Mouse (Mus musculus) macrophage (primary cell): ENCODE results near the gene Gm28053. TPM values are rescaled to one million over a fixed set of nuclear protein-coding genes. Genes with fewer than 3 reads are reported as not detected.
"Not testable (repeated sequence)": the region's sequence is repeated elsewhere in the genome, so short reads cannot be mapped to it uniquely, and the experiment has no call there.

Experiments
- H3K27ac ChIP-seq: fragments of 350-480 bp; formaldehyde crosslinking; 2 replicates; pipeline ENCODE4 v1.9.0; 2021
- H3K36me3 ChIP-seq: fragments of 350-480 bp; formaldehyde crosslinking; 2 replicates; pipeline ENCODE4 v1.9.0; 2021; ENCODE audit errors: inconsistent target
- H3K4me3 ChIP-seq: fragments of 350-480 bp; formaldehyde crosslinking; 2 replicates; pipeline ENCODE4 v1.9.0; 2021; ENCODE audit errors: inconsistent target
- H3K79me2 ChIP-seq: fragments of 350-480 bp; formaldehyde crosslinking; 2 replicates; pipeline ENCODE4 v1.9.0; 2021; ENCODE audit errors: inconsistent target
- WGBS: methylation state at CpG from one replicate; pipeline ENCODE4 v1.1.7; 2026; ENCODE audit warnings: inconsistent platforms; ENCODE audit not compliant: missing documents; 5-methylcytosine and 5-hydroxymethylcytosine counted together
- polyA plus RNA-seq: library from polyadenylated mRNA; stranded (reverse); fragments of 250-400 nt; gene quantifications from 3 replicates; pipeline ENCODE4 v1.2.4, GENCODE M21; 2018; ENCODE audit warnings: inconsistent platforms
- total RNA-seq, 78 experiments: library from RNA; depleted of rRNA; stranded (reverse); fragments of 250-400 nt; gene quantifications; 1 replicate in 9 of 78; 2 replicates in 24 of 78; 3 replicates in 43 of 78; 4 replicates in 2 of 78; pipeline ENCODE4 v1.2.4; 2018; ENCODE audit warnings: inconsistent platforms in 56 of 78

The Gm28053 gene
- not detected for total RNA-seq (2018; cell fraction: chromatin; rRNA removed)
- total RNA-seq (2018; cell fraction: cytosol; rRNA removed), result not detected
- total RNA-seq (2018; cell fraction: nucleus; rRNA removed), result not detected
- not detected in 3 replicates for polyA plus RNA-seq

- Histone ChIP-seq H3K79me2 (no peaks in the 10 kb centered on the region), H3K4me3 (no peak within 1 kb of the TSS), H3K36me3 (no peaks in the 10 kb centered on the region), H3K27ac (no peak within 1 kb of the TSS)
- WGBS, result 14% methylated on average over 2 of the region's 2 CpGs
Observed at GRCm38 (mm10) chr6:48718455-48718854, at the start of gene Gm28053, which contains the start of gene Gimap7. Gene Gm28053, plus strand, starts transcription at chr6:48718607. Gene Gimap7, plus strand, starts transcription at chr6:48718621.

GRCm38 (mm10) chr6:48669446-48669969 is 48.9 kb upstream of the Gm28053 start:
- WGBS, result 86% methylated on average over 2 of the region's 2 CpGs
- Histone ChIP-seq H3K79me2 (no peaks in the 10 kb centered on the region), H3K36me3 (no peaks in the 10 kb centered on the region), H3K4me3 (no peak overlapping the region), H3K27ac (no peak overlapping the region)

- Histone ChIP-seq H3K27ac (no peak overlapping the region), H3K4me3 (no peak overlapping the region), H3K36me3 (no peaks in the 10 kb centered on the region), H3K79me2 (no peaks in the 10 kb centered on the region)
- 88% methylated on average over 8 of the region's 9 CpGs for WGBS
Observed at GRCm38 (mm10) chr6:48674291-48675058, 43.9 kb upstream of the Gm28053 start.

- Histone ChIP-seq H3K27ac (no peak overlapping the region), H3K36me3 (no peaks in the 10 kb centered on the region), H3K79me2 (no peaks in the 10 kb centered on the region), H3K4me3 (no peak overlapping the region)
- WGBS, result 35% methylated on average over 9 of the region's 10 CpGs
Observed at GRCm38 (mm10) chr6:48675400-48675930, 42.9 kb upstream of the Gm28053 start.

- no peak within 1 kb of the TSS for H3K4me3 ChIP-seq
- H3K27ac ChIP-seq, result no peak within 1 kb of the TSS
- H3K79me2 ChIP-seq, result no peaks in the 10 kb centered on the region
- 13% methylated on average over 13 of the region's 13 CpGs for WGBS
- H3K36me3 ChIP-seq, result no peaks in the 10 kb centered on the region
Observed at GRCm38 (mm10) chr6:48675931-48676859, 42.2 kb upstream of the Gm28053 start, which contains the start of gene Gimap9. Gene Gimap9, plus strand, starts transcription at chr6:48676129.

- H3K4me3 ChIP-seq, result no peak overlapping the region
- H3K27ac ChIP-seq, result no peak overlapping the region
- 72% methylated on average over 5 of the region's 5 CpGs for WGBS
- H3K79me2 ChIP-seq, result no peaks in the 10 kb centered on the region
- H3K36me3 ChIP-seq, result no peaks in the 10 kb centered on the region
Observed at GRCm38 (mm10) chr6:48676860-48677415, 41.5 kb upstream of the Gm28053 start.

GRCm38 (mm10) chr6:48677492-48678345 is 40.7 kb upstream of the Gm28053 start:
- H3K27ac ChIP-seq, result no peak overlapping the region
- no peak overlapping the region for H3K4me3 ChIP-seq
- no peaks in the 10 kb centered on the region for H3K36me3 ChIP-seq
- WGBS, result 84% methylated on average over 15 of the region's 17 CpGs
- no peaks in the 10 kb centered on the region for H3K79me2 ChIP-seq

- no peaks in the 10 kb centered on the region for H3K36me3 ChIP-seq
- WGBS, result 11% methylated on average over 3 of the region's 4 CpGs
- H3K79me2 ChIP-seq, result no peaks in the 10 kb centered on the region
- no peak overlapping the region for H3K27ac ChIP-seq
- H3K4me3 ChIP-seq, result no peak overlapping the region
Observed at GRCm38 (mm10) chr6:48678391-48678790, 40.0 kb upstream of the Gm28053 start.

GRCm38 (mm10) chr6:48679701-48680100 is 38.7 kb upstream of the Gm28053 start:
- no peak overlapping the region for H3K4me3 ChIP-seq
- no peaks in the 10 kb centered on the region for H3K36me3 ChIP-seq
- no peak overlapping the region for H3K27ac ChIP-seq
- WGBS, result 87% methylated on average over 6 of the region's 6 CpGs
- H3K79me2 ChIP-seq, result no peaks in the 10 kb centered on the region

- Histone ChIP-seq H3K36me3 (no peaks in the 10 kb centered on the region), H3K4me3 (no peak overlapping the region), H3K79me2 (no peaks in the 10 kb centered on the region), H3K27ac (no peak overlapping the region)
- WGBS, result 85% methylated on average over 5 of the region's 5 CpGs
Observed at GRCm38 (mm10) chr6:48680421-48680820, 38.0 kb upstream of the Gm28053 start.

- Histone ChIP-seq H3K36me3 (no peaks in the 10 kb centered on the region), H3K27ac (no peak overlapping the region), H3K4me3 (no peak overlapping the region), H3K79me2 (no peaks in the 10 kb centered on the region)
- 29% methylated on average over 3 of the region's 3 CpGs for WGBS
Observed at GRCm38 (mm10) chr6:48681472-48682090, 36.8 kb upstream of the Gm28053 start.

GRCm38 (mm10) chr6:48682271-48682670 is 36.1 kb upstream of the Gm28053 start:
- no peaks in the 10 kb centered on the region for H3K79me2 ChIP-seq
- WGBS, result 76% methylated on average over 4 of the region's 4 CpGs
- H3K36me3 ChIP-seq, result no peaks in the 10 kb centered on the region
- no peak overlapping the region for H3K4me3 ChIP-seq
- H3K27ac ChIP-seq, result no peak overlapping the region

- WGBS, result no CpG with 5 or more reads among the region's 4 CpGs
- H3K4me3 ChIP-seq, H3K79me2 ChIP-seq, H3K27ac ChIP-seq, H3K36me3 ChIP-seq: not testable (repeated sequence)
Observed at GRCm38 (mm10) chr6:48683263-48683821, 35.1 kb upstream of the Gm28053 start.
